Mouse (Mus musculus) activated CD4-positive, CD25-positive, alpha-beta regulatory T cell, adult 4 months (primary cell): Measurements from ENCODE around the gene Yy1. TPM values are rescaled to one million over a fixed set of nuclear protein-coding genes. Genes with fewer than 3 reads are reported as not detected.

Source experiments
- ATAC-seq: one replicate; pipeline ENCODE4 v1.8.0; 2017
- polyA plus RNA-seq, 2 experiments: library from polyadenylated mRNA; unstranded; fragments of 100-300 nt; shearing (Covaris generic); gene quantifications; one replicate each; pipeline ENCODE4 v1.2.1; 2017

Gene Yy1
- polyA plus RNA-seq, 2 experiments from 2014 or later: 16.8 to 18.1 TPM

DNA sequence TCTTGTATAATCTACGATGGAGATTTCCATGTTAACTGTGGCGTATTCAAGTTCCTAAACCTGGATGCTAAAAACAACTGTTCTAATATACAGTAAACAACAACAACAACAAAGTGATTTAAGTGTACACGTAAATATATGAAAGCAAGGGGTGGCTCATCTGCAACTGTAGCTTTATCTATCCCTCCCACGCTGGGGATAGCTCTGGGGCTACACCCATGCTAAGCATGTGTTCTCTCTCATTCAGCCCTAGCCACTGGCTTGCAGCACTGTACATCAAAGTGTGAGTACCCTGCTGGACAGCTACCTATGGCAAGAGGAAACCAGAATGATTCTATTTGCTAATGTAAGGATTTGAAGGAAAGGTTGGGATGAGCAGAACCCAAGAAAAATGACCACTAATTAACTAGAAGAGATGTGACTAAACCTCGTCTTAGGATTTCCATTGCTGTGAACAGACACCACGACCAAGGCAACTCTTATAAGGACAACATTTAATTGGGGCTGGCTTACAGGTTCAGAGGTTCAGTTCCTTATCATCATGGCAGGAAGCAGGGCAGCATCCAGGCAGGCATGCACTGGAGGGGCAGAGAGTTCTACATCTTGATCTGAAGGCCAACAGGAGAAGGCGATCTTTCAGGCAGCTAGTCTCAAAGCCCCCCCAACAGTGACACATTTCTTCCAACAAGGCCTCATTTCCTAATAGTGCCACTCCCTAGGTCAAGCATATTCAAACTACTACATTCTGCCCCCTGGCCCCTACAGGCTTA, 12.5 kb upstream of the Yy1 start:
- ATAC-seq: no peak

DNA sequence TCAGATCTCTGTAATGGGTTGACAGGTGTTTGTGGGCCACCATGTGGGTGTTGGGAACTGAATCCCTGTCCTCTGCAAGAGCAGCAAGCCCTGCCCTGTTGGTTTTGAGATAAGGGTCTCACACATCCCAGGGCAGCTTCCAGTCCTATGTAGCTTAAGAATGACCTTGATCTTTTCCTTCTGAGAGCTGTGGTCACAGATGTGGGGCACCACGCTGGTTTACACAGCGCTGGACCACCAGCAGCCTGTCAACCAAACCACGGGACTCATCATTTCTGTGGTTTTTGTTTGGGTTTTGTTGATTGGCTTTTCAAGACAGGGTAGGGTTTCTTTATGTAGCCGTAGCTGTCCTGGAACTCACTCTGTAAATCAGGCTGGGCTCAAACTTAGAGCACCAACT, 7.6 kb upstream of the Yy1 start:
- no peak for ATAC-seq

DNA sequence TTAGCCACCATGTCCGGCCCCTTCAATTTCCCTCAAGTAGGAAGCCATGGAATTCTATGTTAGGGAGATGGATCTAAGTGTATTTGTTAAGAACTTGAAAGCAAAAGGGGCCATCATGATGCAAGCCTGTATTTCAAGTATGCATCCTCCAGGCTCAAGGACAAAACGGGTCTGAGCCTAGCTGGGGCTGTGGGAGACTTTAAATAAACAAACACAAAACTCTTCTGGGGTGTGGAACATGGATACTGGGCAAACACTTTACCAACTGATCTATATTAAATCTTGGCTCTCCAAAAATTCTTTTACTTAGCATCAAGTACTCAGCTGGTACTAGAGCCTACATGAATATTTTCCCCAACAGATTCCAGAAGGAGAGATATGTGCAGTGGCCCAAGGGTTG, 5.4 kb upstream of the Yy1 start:
- no peak for ATAC-seq

DNA sequence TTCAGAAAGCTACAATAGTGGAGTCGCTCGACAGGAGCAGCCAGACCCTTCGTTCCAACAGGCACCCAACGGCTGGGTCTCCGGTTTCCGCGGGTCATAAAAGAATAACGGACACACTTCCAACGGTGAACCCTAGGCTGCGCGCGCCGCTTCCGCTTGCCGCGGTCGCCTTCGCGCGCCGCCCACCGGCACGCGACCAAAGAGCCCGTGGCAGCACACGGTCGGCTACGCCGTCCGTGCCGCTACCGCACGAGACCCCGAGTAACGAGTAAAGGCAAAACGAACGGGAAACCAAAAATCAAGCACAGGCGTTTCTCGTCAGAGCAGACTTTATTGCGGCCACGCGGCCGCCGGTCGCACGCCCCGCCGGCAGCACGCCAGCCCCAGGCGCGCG, 624 bp upstream of the Yy1 start:
- peak; percentile 24 for ATAC-seq

DNA sequence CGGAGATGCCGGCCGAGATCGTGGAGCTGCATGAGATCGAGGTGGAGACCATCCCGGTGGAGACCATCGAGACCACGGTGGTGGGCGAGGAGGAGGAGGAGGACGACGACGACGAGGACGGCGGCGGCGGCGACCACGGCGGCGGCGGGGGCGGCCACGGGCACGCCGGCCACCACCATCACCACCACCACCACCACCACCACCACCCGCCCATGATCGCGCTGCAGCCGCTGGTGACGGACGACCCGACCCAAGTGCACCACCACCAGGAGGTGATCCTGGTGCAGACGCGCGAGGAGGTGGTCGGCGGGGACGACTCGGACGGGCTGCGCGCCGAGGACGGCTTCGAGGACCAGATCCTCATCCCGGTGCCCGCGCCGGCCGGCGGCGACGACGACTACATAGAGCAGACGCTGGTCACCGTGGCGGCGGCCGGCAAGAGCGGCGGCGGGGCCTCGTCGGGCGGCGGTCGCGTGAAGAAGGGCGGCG, 724 bp downstream of the Yy1 start:
- ATAC-seq: no peak

DNA sequence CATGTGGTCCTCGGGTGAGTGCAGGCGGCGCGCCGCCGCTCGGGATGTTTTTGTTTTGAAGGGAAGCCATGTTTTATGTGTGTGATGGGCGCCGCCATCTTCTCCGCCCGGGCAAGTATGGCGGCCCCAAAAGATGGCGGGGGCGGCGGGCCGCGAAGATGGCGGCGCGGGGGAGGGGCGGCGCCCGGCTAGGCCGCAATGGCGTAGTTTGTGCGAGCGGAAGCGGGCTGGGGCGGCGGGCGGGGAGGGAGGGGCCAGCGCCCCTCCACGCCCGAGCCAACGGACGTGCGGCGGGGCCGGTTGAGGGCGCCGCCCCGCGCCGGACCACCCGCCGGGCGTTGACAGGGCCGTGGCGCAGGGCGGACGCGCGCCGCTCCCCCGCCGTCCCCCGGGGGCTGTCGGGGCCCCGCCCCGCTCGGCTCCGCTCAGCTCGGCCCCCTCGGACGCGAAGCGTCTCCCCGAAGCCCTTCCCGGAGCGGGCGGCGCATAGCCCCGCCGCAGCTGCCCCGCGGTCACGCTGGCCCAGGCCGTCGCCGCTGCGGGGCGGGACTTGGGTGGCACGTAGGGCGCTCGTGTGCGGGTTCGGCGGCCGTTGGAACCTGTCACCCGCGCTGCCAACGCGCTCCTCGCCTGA, 1.4 kb downstream of the Yy1 start:
- ATAC-seq: peak; percentile 10

DNA sequence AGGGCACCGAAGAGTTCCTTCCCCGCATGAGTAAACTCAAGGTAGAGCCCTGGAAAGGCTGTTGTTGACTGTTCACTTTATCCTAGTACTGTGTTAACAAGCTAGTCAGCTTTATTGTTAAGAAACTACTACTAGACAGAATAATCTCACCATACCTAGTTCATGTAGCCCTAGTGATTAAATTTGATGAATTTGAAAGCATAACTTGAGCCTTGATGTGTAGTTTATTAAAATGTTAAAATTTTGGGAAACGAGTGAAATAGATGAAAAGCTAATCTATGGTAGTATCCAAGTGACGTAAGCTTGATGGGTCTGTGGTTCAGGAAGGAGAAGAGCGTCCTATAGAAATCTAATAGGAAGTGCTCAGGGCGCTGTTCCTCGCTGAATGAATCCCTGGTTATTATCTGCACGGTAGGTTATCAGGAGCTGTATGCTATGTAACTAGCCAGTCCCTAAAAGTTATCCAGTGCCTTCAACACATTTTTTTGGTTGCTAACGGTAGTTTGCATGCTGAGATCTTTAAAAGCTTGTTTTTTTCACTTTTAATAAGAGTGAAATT, 2.3 kb downstream of the Yy1 start:
- no peak for ATAC-seq

DNA sequence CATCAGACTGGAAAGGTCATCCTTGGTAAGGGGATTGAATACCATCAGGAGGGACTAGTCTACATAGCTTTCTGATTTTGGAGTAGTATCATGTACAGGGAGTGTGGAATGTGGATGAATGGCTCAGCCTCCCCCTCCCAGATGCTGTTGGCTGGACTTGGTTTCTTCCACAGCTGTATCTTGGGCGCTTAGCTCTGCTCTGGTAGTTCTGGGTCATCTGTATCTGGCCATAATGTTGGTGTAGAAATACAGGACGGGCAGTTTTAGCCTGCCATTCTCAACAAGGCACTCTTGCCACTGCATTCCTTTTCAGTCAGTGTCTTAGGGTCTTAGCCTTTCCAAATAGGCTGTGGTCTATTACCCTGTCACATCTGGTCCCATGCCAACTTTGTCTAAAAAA, 8.8 kb downstream of the Yy1 start:
- no peak for ATAC-seq

DNA sequence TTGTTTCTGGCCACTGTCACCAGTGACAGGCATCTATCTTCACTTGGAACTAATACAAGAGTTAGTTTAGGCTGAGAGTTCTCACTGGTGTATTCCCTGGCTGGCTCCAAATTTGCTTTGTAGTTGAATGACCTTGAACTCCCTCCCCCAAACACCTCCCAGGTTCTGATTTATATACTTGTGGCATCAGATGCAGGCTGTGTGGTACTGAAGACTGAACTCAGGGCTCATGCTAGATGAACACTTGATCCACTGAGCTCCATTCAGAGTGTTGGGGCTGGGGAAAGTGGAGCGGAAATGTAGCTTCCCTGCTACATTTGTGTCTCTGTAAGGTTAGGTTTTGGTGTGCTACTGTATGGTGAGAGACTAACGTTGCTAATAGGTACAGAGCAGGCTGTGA, 11.6 kb downstream of the Yy1 start:
- ATAC-seq: no peak

DNA sequence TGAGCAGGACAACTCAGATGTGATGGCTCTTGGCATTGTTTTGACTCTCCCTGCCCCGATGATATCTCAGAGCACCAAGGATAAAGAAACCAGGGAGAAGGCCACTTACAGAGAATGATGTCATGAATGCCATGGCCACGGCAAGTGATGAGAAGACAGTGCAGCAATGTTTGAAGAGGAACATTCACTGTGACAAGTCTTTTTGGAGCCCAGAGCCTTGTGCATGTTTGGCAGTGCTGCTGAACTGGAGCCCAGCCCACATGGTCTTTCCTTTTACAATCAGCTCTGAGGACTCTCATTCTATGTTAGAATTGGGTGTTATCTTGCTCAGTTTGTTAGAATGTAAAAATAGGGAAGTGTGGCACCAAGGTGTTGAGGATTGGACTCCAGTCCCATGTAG, 15.7 kb downstream of the Yy1 start:
- ATAC-seq: no peak

DNA sequence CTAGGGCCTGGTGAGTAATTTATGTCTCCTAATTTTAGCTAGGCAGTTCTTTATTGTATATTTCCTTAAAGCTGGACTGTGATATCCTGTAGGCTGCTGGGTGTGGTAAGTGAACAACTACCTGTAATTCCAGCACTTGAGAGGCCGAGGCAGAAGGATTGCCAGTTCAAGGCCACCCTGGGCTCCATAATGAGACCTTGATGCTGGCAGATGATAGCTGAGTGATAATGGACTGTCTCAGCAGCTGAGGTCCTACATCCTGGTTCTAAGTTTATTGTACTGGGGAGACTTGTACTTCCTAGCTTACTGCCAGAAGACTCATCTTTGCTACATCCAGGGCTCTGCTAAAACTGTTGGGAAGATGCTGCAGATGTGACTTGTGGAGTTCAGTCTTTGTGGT, 17.0 kb downstream of the Yy1 start:
- no peak for ATAC-seq

DNA sequence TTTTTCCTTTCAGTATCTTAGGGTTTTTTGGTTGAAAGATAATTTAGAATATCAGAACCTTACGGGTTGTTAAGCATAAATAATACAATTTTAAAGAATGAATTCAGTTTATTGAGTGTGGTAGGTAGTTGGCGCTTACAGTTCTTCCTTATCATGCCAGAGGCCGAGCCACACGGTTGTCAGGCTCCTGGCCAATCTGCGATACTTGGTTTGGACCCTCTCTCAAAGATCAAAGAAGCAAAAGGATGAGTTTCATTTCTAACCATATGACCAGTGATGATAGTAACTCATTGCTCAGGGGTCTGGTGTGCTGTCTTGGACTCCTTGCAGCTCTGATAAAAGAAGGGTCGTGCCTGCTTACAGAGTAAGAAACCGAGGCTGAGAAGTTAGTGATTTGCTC, 17.5 kb downstream of the Yy1 start:
- no peak for ATAC-seq

DNA sequence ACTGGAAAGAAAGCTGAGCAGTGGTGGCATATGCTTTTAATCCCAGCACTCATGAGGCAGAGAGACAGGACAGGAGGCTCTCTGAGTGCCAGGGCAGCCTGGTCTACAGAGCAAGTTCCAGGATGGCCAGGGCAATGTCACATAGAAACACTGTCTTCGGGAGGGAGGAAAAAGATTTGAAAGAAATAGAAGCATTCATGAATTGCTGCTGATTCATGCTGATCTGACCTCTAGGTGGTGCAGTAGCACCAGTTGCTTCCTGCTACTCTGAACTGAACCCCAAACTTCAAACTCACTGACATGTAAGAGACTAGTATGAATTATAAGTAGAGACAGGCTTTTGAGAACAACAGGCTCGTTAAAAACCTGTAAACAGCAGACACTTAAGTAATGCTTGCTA, 18.4 kb downstream of the Yy1 start:
- ATAC-seq: peak; percentile 63

DNA sequence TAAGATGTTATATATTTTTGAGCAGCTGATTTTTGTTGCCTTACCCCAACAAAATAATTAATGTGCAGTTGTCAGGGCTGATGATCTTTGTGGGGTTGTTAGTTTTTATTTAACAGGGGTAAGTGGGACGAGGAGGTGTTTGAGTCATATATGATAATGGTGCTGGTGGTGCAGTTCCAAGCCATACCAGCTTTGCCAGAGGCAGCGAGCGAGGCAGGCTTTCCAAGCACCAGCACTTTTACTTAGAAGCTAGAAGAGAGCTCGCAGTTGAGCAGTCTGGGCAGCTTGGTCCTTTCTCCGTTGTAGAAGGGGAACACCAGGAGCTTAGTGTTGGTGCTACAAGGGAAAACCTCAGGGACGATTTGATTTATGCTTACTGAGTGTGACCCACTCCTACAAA, 19.7 kb downstream of the Yy1 start:
- ATAC-seq: no peak

DNA sequence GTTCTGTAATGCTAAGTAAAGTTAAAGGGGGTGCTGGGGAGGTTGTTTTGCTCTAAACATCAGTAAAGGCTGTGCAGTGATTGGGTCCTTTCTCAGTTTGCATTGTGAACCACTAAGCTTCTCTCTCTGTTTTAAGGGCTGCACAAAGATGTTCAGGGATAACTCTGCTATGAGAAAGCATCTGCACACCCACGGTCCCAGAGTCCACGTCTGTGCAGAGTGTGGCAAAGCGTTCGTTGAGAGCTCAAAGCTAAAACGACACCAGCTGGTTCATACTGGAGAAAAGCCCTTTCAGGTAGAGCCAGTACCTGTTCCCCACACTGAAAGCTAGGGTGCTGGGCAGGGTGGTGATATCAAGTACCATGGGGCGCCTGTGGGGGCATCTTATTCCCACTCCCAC, 21.7 kb downstream of the Yy1 start:
- ATAC-seq: no peak

DNA sequence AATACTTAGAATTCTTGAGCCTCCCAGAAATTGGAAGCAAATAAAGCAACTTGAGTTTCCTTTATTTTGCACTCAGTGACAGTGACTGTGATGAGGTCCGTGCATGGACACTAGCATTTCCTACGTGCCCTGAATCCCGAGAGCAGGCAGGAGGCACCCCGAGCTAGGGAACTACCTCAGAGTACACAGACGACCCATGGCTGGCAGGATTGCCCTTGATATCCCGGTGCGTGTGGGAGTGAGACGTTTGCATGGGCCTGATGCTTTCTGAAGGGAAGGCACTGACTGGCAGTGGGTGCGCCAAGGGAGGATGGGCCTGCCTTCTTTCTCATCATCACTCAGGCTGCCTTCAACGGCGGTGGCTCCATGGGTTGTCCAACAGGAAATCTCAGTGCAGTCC, 23.8 kb downstream of the Yy1 start:
- no peak for ATAC-seq

DNA sequence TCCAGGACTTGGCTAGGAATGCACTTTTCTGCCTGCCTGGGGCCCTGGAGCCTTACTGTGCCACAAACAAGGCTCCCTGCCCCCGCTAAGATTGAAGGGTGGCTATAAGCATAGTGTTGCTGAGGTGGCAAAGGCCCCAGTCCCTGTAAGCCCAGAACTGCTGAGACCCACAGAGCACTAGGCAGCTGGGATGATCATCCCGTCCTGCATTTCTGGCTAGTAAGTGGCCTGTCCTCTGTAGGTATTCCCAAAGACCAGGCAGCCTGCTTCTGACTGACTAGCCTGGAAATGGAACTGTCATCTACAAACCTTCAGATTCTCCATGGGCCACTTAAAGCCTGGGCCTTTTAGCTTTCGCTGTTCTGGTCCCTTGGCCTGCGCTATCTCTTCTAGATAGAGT, 27.7 kb downstream of the Yy1 start:
- no peak for ATAC-seq

DNA sequence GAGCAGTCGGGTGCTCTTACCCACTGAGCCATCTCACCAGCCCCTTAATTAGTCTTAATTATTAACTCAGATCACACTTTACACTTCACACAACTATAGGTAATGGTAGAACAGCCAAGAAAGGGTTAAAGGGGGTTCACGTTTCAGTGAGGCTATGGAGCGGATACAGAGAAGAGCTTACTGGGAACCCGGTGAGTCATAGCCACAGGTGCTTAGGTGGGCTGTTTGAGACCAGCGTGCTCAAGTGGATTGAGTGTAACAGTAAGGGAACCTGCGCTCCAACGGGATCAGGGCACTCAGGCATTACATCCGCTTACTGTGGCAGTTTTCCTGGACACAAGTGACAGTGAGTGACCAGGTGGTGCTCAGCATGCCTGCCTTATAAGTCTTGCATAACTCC, 30.3 kb downstream of the Yy1 start:
- no peak for ATAC-seq

DNA sequence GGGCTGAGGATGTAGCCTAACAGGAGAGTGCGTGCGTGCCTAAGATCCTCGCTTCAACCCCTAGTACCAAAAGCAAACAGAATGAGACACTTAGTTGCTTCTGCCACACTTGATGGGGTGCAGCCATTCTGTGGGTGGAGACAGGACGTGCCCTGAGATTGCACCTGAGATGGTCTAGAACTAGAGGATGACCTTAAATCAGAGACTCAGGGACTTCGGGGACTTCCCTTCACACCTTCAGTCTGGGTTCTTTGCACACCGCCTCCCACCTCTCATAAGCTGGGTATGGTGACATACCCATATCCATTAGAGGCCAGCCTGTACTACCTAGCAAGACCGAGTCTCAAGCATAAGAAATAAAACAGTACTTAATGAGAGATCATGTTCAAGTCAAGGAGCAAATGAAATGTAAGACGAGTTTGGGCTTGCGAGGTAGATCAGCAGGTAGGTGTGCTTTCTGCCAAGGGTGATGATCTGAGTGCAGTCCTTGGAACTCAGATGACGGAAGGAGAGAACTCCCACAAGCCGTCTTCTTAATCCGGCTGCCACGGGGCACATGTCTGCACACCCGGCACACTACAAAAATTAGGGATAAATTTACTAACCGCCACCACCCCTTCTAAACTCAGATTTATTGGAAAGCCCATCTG, 31.6 kb downstream of the Yy1 start:
- ATAC-seq: peak; percentile 52

DNA sequence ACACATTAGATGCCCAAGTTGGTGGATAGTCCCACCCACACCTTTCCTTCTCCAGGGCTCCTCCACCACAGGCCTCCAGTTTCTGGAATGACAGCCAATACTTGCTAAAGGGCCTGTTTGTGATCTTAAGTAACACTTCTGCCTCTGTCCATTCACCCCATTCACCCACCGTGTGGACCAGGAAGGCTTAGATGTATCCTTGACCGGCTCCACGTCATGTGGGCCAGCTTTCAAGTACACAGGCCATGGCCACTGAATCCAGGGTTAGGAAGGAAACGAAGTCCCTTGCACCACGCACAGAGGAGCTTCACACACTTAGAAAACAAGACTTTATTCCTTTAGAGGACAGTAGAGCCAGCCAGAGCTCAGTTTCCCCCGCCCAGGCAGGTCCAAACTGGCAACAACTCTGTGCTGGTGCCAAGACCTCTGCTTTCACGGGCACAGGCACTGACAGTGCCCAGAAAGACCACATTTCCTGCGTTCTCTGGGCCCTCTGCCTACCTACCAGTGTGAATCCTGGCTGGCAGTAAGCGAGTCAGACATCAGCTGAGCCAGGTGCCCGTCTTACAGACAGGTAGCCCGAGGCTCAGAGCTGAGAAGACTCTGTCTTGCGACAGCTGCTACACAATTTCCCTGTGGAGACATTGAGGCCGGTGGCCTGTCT, 32.9 kb downstream of the Yy1 start:
- no peak for ATAC-seq

DNA sequence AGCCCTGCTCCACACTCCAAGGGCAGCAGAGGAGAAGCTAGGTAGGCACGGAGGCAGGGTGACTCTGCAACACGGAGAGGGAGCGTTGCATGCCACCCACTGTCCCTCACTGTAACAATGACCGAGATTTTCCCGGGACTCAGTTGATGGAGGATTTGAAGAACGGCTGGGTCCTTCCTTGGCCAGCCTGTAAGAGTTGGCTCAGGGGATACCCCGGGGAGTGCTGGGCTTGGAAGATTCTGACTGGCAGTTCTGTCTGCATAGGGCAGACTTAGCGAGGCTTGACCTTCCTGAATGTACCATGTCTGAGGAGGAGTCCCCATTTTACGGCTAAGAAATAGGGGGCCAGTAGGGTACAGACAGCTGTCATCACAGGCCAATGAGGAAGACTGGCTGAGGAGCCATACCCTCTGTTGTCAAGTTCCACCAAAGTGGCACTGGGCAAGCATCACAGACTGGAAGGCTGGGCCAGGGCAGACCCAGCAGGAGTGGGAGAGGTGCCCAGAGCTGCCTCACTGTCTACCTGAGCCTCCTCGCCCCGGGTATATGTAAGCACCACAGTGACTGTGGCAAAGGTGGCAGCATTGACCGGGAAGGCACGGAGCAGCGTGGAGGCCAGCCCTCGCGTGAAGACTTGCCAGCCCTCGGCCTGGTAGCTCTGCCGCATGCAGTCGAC, 33.6 kb downstream of the Yy1 start:
- no peak for ATAC-seq

DNA sequence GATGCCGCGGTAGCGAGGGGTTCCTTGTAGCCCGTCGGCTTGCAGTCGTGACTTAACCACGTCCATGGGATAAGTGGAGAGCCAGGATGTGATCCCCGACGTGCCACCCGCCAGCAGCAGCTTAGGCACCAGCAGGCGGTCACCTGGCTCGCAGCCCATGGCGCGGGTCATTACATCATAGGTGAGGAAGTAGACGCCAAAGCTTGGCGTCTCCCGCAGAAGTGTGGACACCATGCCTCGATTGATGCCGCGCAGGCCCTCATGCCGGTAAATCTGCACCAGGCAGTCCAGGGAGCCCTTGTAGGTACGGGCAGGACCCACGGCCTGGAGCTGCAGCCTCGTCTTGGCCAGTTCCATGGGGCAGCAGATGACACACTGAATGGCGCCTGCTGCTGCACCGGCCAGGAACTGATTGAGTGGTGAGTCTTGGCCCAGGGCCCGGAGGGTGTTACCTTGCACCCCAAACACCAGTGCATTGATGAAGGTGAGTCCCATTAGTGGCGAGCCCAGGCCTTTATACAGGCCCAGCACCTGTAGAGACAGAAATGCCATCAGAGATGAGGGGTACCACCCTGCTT, 34.3 kb downstream of the Yy1 start:
- no peak for ATAC-seq
